Mouse (Mus musculus) midbrain, embryonic 11.5 days (tissue): ENCODE measurements around the gene Dpp6. TPM values are rescaled to one million over a fixed set of nuclear protein-coding genes. Genes with fewer than 3 reads are reported as not detected.

Experiments
- ATAC-seq: fragments of 200-750 bp; cut with Nextera tagmentation; 2 replicates; pipeline ENCODE4 v1.8.0; 2017; ENCODE audit warnings: moderate TSS enrichment, moderate library complexity; ENCODE audit not compliant: low FRiP score
- DNase-seq: peaks from one replicate; pipeline ENCODE4 v3.0.0; 2015; ENCODE audit warnings: low spot score; ENCODE audit errors: missing footprints
- H3K27ac ChIP-seq: fragments of 300-500 bp; sonication (generic); 2 replicates; pipeline ENCODE4 v1.5.1; 2014; ENCODE audit warnings: low read depth, low read length
- H3K27me3 ChIP-seq: fragments of 300-500 bp; sonication (generic); 2 replicates; pipeline ENCODE4 v1.6.1; 2014; ENCODE audit warnings: mild to moderate bottlenecking, low read length, moderate library complexity, mixed read lengths; ENCODE audit not compliant: control insufficient read depth, insufficient read depth
- H3K36me3 ChIP-seq: fragments of 300-500 bp; sonication (generic); 2 replicates; pipeline ENCODE4 v1.6.1; 2014; ENCODE audit warnings: mild to moderate bottlenecking, low read length, moderate library complexity, mixed read lengths; ENCODE audit not compliant: control insufficient read depth, insufficient read depth
- H3K4me1 ChIP-seq: fragments of 300-500 bp; sonication (generic); 2 replicates; pipeline ENCODE4 v1.6.1; 2014; ENCODE audit warnings: low read length; ENCODE audit not compliant: control insufficient read depth, insufficient read depth
- H3K4me2 ChIP-seq: fragments of 300-500 bp; sonication (generic); 2 replicates; pipeline ENCODE4 v1.6.1; 2014; ENCODE audit warnings: mild to moderate bottlenecking, moderate library complexity
- H3K4me3 ChIP-seq: fragments of 300-500 bp; sonication (generic); 2 replicates; pipeline ENCODE4 v1.5.1; 2014; ENCODE audit warnings: low read depth, low read length
- H3K9ac ChIP-seq: fragments of 300-500 bp; sonication (generic); 2 replicates; pipeline ENCODE4 v1.6.1; 2014; ENCODE audit warnings: low read length
- H3K9me3 ChIP-seq: fragments of 300-500 bp; sonication (generic); 2 replicates; pipeline ENCODE4 v1.6.1; 2016; ENCODE audit warnings: low read length; ENCODE audit not compliant: control insufficient read depth
- WGBS: fragments of 180-500 bp; shearing (Covaris S2); extraction: QIAGEN DNeasy Blood & Tissue Kit; methylation state at CpG from one replicate; pipeline ENCODE4 v1.1.7; 2014; 5-methylcytosine and 5-hydroxymethylcytosine counted together
- polyA plus RNA-seq: library from polyadenylated mRNA; unstranded; fragments of >200 nt; fragmentation: Nextera tagmentation; extraction: Ambion mirVana; gene quantifications from 2 replicates; pipeline ENCODE4 v1.2.1, GENCODE M21; 2014

The Dpp6 gene
- polyA plus RNA-seq, 1 experiment from 2014 or later = 13.4 TPM

- no peaks in the 10 kb centered on the region for H3K27me3 ChIP-seq
- H3K4me2 ChIP-seq = no peak overlapping the region
- no peak for DNase-seq
- no peak overlapping the region for H3K4me3 ChIP-seq
- H3K36me3 ChIP-seq = no peaks in the 10 kb centered on the region
- peak; percentile 79 for ATAC-seq
- no peaks in the 10 kb centered on the region for H3K4me1 ChIP-seq
- H3K27ac ChIP-seq = no peak overlapping the region
- no peak overlapping the region for H3K9ac ChIP-seq
- WGBS = 71% methylated on average over 6 of the region's 6 CpGs
- H3K9me3 ChIP-seq = no peaks in the 10 kb centered on the region
Measured at GRCm38 (mm10) chr5:27706551-27706950, 889.5 kb downstream of the Dpp6 start.

GRCm38 (mm10) chr5:27707283-27707682 is 890.3 kb downstream of the Dpp6 start:
- no peak for ATAC-seq

GRCm38 (mm10) chr5:27708209-27708608 is 891.2 kb downstream of the Dpp6 start:
- no peak for ATAC-seq

More at GRCm38 (mm10) chr5:27707283-27707682, 890.3 kb downstream of the Dpp6 start:
- H3K9ac ChIP-seq = no peak overlapping the region
- no peak overlapping the region for H3K4me3 ChIP-seq
- no peaks in the 10 kb centered on the region for H3K9me3 ChIP-seq
- H3K27ac ChIP-seq = no peak overlapping the region
- H3K4me2 ChIP-seq = no peak overlapping the region
- DNase-seq = no peak
- H3K27me3 ChIP-seq = no peaks in the 10 kb centered on the region
- no peaks in the 10 kb centered on the region for H3K4me1 ChIP-seq
- H3K36me3 ChIP-seq = no peaks in the 10 kb centered on the region

GRCm38 (mm10) chr5:27711461-27712192 is 894.6 kb downstream of the Dpp6 start:
- no peak for DNase-seq
- H3K27ac ChIP-seq = no peak overlapping the region
- WGBS = 63% methylated on average over 8 of the region's 8 CpGs

More at GRCm38 (mm10) chr5:27708209-27708608, 891.2 kb downstream of the Dpp6 start:
- Histone ChIP-seq H3K27me3 (no peaks in the 10 kb centered on the region), H3K4me2 (no peak overlapping the region), H3K4me3 (no peak overlapping the region), H3K36me3 (no peaks in the 10 kb centered on the region), H3K9ac (no peak overlapping the region), H3K27ac (no peak overlapping the region), H3K4me1 (no peaks in the 10 kb centered on the region), H3K9me3 (no peaks in the 10 kb centered on the region)
- no peak for DNase-seq
- WGBS = 63% methylated on average over 6 of the region's 6 CpGs

GRCm38 (mm10) chr5:27714356-27714755 is 897.4 kb downstream of the Dpp6 start:
- 70% methylated on average over 9 of the region's 9 CpGs for WGBS
- Histone ChIP-seq H3K36me3 (no peaks in the 10 kb centered on the region), H3K4me1 (no peaks in the 10 kb centered on the region), H3K27me3 (no peaks in the 10 kb centered on the region), H3K4me2 (no peak overlapping the region), H3K9ac (no peak overlapping the region), H3K9me3 (no peaks in the 10 kb centered on the region), H3K27ac (no peak overlapping the region), H3K4me3 (no peak overlapping the region)
- ATAC-seq = no peak
- no peak for DNase-seq

More at GRCm38 (mm10) chr5:27711461-27712192, 894.6 kb downstream of the Dpp6 start:
- H3K4me1 ChIP-seq = no peaks in the 10 kb centered on the region
- no peaks in the 10 kb centered on the region for H3K9me3 ChIP-seq
- H3K4me2 ChIP-seq = no peak overlapping the region
- H3K36me3 ChIP-seq = no peaks in the 10 kb centered on the region
- no peak overlapping the region for H3K9ac ChIP-seq
- no peak for ATAC-seq
- no peaks in the 10 kb centered on the region for H3K27me3 ChIP-seq
- H3K4me3 ChIP-seq = no peak overlapping the region

- no peaks in the 10 kb centered on the region for H3K27me3 ChIP-seq
- H3K4me3 ChIP-seq = no peak overlapping the region
- no peaks in the 10 kb centered on the region for H3K4me1 ChIP-seq
- no peak overlapping the region for H3K9ac ChIP-seq
- no peak overlapping the region for H3K27ac ChIP-seq
- DNase-seq (no peak), ATAC-seq (no peak)
- H3K4me2 ChIP-seq = no peak overlapping the region
- WGBS = 91% methylated on average over 4 of the region's 4 CpGs
- no peaks in the 10 kb centered on the region for H3K9me3 ChIP-seq
- no peaks in the 10 kb centered on the region for H3K36me3 ChIP-seq
Measured at GRCm38 (mm10) chr5:27716026-27716425, 899.0 kb downstream of the Dpp6 start.

GRCm38 (mm10) chr5:27717301-27717700 is 900.3 kb downstream of the Dpp6 start:
- Histone ChIP-seq H3K9ac (no peak overlapping the region), H3K27ac (no peak overlapping the region), H3K27me3 (no peaks in the 10 kb centered on the region), H3K4me1 (no peaks in the 10 kb centered on the region), H3K36me3 (no peaks in the 10 kb centered on the region), H3K4me2 (no peak overlapping the region), H3K9me3 (no peaks in the 10 kb centered on the region), H3K4me3 (no peak overlapping the region)
- ATAC-seq (no peak), DNase-seq (no peak)

- no peak for ATAC-seq
- Histone ChIP-seq H3K9me3 (no peaks in the 10 kb centered on the region), H3K27me3 (no peaks in the 10 kb centered on the region), H3K4me2 (no peak overlapping the region), H3K4me1 (no peaks in the 10 kb centered on the region), H3K9ac (no peak overlapping the region), H3K36me3 (no peaks in the 10 kb centered on the region), H3K27ac (no peak overlapping the region), H3K4me3 (no peak overlapping the region)
- DNase-seq = no peak
- 84% methylated on average over 2 of the region's 2 CpGs for whole genome bisulfite sequencing
Measured at GRCm38 (mm10) chr5:27719311-27719710, 902.3 kb downstream of the Dpp6 start.

- no peaks in the 10 kb centered on the region for H3K36me3 ChIP-seq
- no peak for DNase-seq
- no peaks in the 10 kb centered on the region for H3K27me3 ChIP-seq
- H3K27ac ChIP-seq = no peak overlapping the region
- WGBS = 33% methylated on average over 2 of the region's 2 CpGs
- no peak overlapping the region for H3K4me2 ChIP-seq
- H3K4me3 ChIP-seq = no peak overlapping the region
- H3K9ac ChIP-seq = no peak overlapping the region
- no peaks in the 10 kb centered on the region for H3K4me1 ChIP-seq
- no peaks in the 10 kb centered on the region for H3K9me3 ChIP-seq
- no peak for ATAC-seq
Measured at GRCm38 (mm10) chr5:27724460-27724859, 907.5 kb downstream of the Dpp6 start.
